Mouse (Mus musculus): ENCODE results near the gene Inmt.
"Not testable (repeated sequence)": the region's sequence is repeated elsewhere in the genome, so short reads cannot be mapped to it uniquely, and the experiment has no call there.

Inmt gene

GRCm38 (mm10) chr6:55174741-55175181 lies at the start of gene Inmt:
Inmt (minus strand) TSS chr6:55175043.
- DNase-seq: no peak

GRCm38 (mm10) chr6:55223986-55224385 lies 49.1 kb upstream of the Inmt start:
- DNase-seq: no peak

DNA sequence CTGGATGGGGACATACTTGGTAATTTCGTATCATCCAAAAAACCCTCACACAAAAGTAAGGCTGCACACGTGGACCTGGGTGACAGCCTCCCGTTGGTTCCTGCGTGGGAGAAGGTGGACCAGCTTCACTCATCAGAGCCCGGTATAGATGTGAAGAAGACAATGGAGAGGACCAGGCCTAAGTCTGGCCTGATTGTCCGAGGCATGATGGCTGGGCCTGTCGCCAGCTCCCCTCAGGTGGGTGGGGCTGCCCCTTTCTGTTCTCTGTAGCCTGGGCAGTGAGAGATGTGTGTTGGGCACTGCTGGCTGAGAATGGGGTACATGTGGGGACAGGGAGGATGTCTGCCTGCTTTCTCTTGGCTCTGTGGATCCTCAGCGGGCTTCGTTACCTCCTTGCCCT lies 43.4 kb upstream of the Inmt start:
- DNase-seq: no peak

DNA sequence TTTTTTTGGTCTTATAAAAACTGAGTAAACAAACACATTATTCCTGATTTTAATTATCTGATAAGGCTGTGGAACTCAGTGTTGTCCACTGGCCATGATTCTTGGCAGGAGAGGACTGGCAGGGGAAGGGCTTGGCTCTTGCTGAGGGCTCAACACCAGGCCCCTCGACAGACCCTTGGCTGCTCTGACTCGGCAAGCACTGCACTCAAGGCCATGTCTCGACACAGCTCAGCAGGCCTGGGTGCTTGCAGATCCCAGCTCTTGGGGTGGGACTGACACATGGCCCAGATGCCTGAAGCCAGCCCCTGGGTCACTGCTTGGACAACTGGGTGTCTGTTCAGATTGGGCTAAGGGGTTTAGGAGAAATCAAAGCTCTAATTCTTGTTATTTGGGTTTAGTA lies 39.7 kb upstream of the Inmt start:
- DNase-seq: no peak

DNA sequence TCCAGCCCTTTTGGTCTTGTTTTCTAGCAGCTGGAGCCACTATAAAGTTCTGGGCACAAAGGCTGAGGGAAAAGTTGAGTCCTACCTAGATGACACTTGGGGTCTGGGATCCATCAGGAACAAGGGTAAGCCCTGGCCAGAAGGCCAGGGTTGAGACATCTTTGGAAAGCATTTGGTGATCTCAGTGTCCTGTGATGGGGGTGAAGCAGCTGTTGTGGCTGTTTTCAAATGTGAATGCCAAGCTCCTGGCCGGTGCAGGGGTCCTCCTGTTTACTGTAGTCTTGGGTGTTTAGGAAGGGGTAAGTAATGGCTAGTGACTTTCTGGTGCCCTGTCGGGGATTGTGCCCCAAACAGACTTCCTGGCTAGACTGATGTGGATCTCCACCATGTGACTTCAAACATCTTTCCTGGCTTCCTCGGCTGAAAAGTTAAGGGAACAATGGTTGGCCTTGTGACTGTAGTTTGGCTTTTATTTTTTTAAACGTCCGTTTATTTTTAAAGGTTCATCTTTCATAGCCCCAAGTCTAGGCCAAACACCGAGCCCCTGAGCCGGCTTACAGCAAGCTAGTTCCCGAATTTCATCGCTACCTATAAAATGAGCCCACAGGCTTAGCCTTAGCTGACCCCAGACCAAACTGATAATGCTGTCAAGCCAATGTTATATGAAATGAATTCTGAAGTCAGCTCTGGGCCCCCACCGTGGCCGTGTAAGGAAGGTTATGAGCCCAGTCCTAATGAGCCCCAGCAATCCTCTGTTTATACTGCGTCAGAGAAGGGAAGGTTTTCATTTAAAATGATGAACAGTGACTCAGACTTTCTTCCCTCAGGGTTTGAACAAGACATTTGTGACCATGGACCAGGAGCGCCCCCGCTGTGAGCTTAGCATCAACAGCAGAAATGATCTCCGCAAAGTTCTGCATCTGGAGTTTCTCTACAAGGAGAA lies 35.9 kb upstream of the Inmt start:
- no peak for DNase-seq

GRCm38 (mm10) chr6:55207786-55208185 lies 32.9 kb upstream of the Inmt start:
- DNase-seq: no peak

DNA sequence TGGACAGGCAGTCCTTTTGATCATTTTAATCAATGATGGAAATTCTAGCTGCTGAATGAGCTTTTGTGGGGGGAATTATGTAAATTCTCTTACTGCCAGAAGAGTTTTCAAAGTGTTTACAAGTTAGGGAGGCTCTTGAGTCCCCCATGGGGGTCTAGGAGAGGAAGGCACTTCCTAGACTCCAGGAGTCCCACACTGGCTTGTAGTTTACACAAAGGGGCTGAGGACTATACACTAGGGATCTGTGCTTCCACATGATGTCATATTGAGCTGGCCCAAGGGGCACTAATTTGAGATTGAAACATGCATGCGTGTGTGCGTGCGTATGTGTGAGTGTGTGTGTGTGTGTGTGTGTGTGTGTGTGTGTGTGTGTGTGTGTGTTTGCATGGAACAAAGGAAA lies 29.1 kb upstream of the Inmt start:
- no peak for DNase-seq

- peak; percentile 99 for DNase-seq
Observed at GRCm38 (mm10) chr6:55202913-55203910, 28.4 kb upstream of the Inmt start, which contains the start of gene Mindy4. Mindy4 (plus strand) TSS chr6:55203383.

DNA sequence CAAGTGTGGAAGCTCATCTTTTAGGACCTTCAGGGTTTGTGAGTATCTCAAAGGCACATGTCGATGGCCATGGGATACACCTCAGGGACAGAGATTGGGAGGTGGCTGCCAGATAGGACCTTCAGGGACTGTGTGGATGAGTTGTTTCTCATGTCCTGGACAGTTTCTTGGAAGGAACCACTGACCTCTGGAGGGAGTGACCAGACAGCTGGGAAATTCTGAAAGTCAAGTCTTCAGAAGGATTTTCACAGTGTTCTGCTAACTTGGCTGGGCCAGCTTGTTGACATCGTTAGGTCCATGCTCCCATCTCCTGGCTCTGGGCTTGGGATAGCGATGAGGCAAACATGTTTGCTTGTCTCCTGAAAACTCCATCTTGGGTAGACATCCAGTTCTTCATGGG lies 24.2 kb upstream of the Inmt start:
- DNase-seq: no peak

DNA sequence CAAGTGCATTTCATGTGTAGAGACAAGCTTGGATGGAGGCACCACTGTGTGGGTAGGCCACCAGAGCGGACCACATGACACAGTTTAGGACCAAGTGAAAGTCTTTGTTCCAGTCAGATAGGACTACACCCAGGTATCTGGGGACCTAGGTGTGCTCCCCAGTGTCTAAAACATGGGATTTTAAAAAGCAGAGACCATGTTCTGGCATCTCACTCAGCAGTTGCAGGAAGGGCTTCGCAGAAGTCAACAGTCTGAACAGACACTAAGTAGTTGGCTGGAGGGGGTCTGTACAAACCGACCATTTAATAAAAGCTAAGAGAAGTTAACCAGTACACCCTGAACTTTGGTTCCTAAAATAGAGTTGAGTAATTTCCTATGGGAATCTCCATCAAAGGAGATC lies 18.3 kb upstream of the Inmt start:
- no peak for DNase-seq

DNA sequence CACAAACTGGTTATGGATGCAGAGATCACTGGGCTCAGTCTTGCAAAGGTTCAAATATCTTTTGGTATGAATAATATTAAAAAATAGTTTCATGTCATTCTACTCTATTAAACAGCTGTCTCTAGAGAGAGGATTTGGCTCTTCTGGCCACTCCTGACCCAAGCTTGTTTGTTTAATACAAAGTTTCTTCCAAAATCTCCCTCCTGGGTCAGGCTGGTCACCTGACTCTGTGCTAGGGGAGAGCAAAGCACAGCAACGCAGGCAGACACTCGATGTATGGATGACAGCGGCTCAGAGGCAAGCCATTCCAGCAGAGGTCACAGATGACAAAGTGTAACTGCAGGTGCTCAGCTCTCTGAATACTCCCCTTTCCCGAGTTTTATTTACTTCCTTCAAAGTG lies 16.7 kb upstream of the Inmt start:
- DNase-seq: no peak

DNA sequence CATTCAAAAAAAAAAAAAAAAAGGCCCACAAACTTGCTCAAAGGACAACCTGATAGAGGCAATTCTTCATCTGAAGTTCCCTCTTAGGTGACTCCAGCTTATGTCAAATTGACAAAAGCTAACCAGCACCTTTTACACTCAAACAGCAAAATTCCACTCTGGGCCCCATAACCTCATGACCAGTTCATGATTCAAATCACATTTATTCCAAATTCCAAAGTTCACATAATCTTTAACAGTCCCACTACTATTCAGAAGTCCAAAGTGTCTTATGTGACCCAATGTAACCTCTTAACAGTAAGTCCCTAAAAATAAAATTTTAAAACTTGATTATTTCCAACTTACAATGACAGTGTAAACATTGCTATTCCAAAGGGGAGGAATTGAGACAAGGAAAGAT lies 14.6 kb upstream of the Inmt start:
- no peak for DNase-seq

- DNase-seq: not testable (repeated sequence)
Observed at GRCm38 (mm10) chr6:55187827-55188226, 13.0 kb upstream of the Inmt start.

DNA sequence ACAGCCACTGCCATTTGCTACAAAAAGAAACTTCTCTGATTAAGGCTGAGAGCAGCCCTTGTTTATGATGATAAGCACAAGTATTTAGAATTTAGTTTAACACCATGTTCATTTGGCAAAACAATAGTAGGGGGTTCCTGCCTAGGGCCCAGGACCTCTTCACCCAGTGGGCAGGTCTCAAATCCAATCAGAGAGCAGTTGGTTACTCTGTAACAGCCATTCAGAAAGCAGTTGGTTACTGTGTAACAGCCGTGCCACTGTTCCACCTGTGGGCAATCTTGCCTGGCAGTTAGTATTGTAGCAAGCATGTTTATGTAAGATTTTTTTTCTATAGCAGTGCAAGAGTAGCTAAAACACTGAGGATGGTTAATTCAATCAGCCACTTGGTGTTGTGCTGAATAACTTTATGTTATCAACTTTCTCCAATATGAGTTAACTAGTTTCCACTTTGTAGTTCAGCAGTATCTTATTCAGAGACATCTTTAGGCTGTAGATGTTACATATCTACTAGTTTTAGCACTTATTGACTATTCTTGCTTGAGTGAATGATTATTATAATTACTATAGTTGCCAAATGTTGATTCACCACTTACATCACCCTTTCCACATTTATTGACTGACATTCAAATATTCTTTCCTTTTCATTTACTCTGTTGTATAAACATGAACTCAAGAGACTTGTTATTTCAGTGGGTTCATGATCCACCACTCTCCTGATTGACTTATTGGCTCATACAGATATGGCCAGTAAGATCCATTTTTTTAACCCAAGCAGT lies 8.0 kb upstream of the Inmt start:
- DNase-seq: no peak

DNA sequence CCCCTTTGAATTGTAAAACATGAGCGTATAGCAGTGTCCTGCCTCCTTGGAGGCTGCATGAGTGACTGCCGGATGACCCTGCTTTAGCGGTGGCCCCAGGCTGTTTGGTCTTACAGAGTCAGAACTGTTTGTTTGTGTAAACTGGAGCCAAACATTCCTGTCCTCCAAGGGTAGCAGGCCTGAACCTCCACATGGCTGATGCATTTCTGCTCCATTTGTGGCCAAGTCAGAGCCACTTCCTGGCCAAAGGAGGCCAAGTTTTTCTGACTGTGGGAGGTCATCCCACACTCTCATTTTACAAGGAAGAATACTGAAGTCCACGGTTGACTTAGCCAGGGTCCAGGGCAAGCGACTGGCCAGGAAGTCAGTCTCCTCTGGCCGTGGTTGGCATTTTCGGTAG lies 4.7 kb upstream of the Inmt start:
- DNase-seq: no peak

- peak; percentile 47 for DNase-seq
Observed at GRCm38 (mm10) chr6:55177060-55177732, 2.4 kb upstream of the Inmt start.

DNA sequence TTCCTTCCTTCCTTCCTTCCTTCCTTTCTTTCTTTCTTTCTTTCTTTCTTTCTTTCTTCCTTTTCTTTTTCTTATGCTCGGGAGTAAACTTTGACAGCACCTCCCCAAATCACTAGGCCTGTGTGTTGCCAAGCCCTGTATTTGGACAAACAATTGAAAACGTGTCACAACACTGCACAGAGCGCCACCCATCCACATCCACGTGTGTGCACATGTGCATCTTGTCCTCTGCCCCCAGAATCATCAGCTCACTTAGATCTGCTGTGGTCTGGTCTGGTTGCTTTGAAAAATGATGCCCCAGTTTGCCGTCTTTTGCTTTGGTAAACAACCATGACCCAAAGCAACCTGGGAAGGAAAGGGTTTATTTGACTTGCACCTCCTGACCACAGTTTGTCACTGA lies 1.0 kb upstream of the Inmt start:
- DNase-seq: no peak

DNA sequence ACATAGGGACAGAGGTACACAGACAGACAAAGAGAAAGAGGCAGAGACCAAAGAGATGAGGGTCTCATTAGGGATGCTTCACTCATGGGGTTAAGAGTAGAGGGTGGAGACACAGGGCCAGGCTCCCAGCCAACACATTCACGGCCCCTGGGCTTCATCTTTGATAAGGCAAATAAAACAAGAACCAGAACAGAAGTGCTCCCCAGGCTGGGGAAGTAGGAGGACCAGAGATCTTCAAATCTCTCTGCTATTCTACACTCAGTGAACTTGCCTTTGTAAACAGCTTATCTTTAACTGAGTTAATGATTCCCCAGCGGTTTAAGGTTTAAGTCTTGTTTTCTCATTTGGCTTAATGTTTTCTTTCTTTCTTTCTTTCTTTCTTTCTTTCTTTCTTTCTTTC lies 613 bp upstream of the Inmt start:
- DNase-seq: no peak

GRCm38 (mm10) chr6:55173941-55174349 lies 898 bp downstream of the Inmt start:
- DNase-seq: peak; percentile 11

- DNase-seq: no peak
Observed at GRCm38 (mm10) chr6:55173171-55173570, 1.7 kb downstream of the Inmt start.

GRCm38 (mm10) chr6:55171638-55172037 lies 3.2 kb downstream of the Inmt start:
- no peak for DNase-seq

- no peak for DNase-seq
Observed at GRCm38 (mm10) chr6:55169818-55170217, 5.0 kb downstream of the Inmt start.
